Mouse (Mus musculus) heart, postnatal 0 days (tissue): ENCODE measurements around the gene Golm1.

Source experiments
- CTCF ChIP-seq: IDR thresholded peaks from 2 replicates; pipeline ENCODE4 v1.5.1; 2016; ENCODE audit warnings: antibody characterized with exemption, control low read depth, low read depth
- EP300 ChIP-seq: IDR thresholded peaks from 2 replicates; pipeline ENCODE4 v1.6.1; 2016; ENCODE audit warnings: antibody characterized with exemption, low read depth

GRCm38 (mm10) chr13:59584947-59585647 is 90.5 kb downstream of the Golm1 start, which contains the start of the genes Agtpbp1 and Naa35:
- TF ChIP-seq CTCF, result no peak
- peak; percentile 98 for TF ChIP-seq EP300
